Mouse (Mus musculus) midbrain, embryonic 11.5 days (tissue): ENCODE results near the gene Tns2. TPM values are rescaled to one million over a fixed set of nuclear protein-coding genes. Genes with fewer than 3 reads are reported as not detected.

ENCODE experiments used
- ATAC-seq: fragments of 200-750 bp; cut with Nextera tagmentation; 2 replicates; pipeline ENCODE4 v1.8.0; 2017; ENCODE audit warnings: moderate TSS enrichment, moderate library complexity; ENCODE audit not compliant: low FRiP score
- DNase-seq: peaks from one replicate; pipeline ENCODE4 v3.0.0; 2015; ENCODE audit warnings: low spot score; ENCODE audit errors: missing footprints
- H3K27ac ChIP-seq: fragments of 300-500 bp; sonication (generic); 2 replicates; pipeline ENCODE4 v1.5.1; 2014; ENCODE audit warnings: low read depth, low read length
- H3K27me3 ChIP-seq: fragments of 300-500 bp; sonication (generic); 2 replicates; pipeline ENCODE4 v1.6.1; 2014; ENCODE audit warnings: mild to moderate bottlenecking, low read length, moderate library complexity, mixed read lengths; ENCODE audit not compliant: control insufficient read depth, insufficient read depth
- H3K36me3 ChIP-seq: fragments of 300-500 bp; sonication (generic); 2 replicates; pipeline ENCODE4 v1.6.1; 2014; ENCODE audit warnings: mild to moderate bottlenecking, low read length, moderate library complexity, mixed read lengths; ENCODE audit not compliant: control insufficient read depth, insufficient read depth
- H3K4me1 ChIP-seq: fragments of 300-500 bp; sonication (generic); 2 replicates; pipeline ENCODE4 v1.6.1; 2014; ENCODE audit warnings: low read length; ENCODE audit not compliant: control insufficient read depth, insufficient read depth
- H3K4me2 ChIP-seq: fragments of 300-500 bp; sonication (generic); 2 replicates; pipeline ENCODE4 v1.6.1; 2014; ENCODE audit warnings: mild to moderate bottlenecking, moderate library complexity
- H3K4me3 ChIP-seq: fragments of 300-500 bp; sonication (generic); 2 replicates; pipeline ENCODE4 v1.5.1; 2014; ENCODE audit warnings: low read depth, low read length
- H3K9ac ChIP-seq: fragments of 300-500 bp; sonication (generic); 2 replicates; pipeline ENCODE4 v1.6.1; 2014; ENCODE audit warnings: low read length
- H3K9me3 ChIP-seq: fragments of 300-500 bp; sonication (generic); 2 replicates; pipeline ENCODE4 v1.6.1; 2016; ENCODE audit warnings: low read length; ENCODE audit not compliant: control insufficient read depth
- WGBS: fragments of 180-500 bp; shearing (Covaris S2); extraction: QIAGEN DNeasy Blood & Tissue Kit; methylation state at CpG from one replicate; pipeline ENCODE4 v1.1.7; 2014; 5-methylcytosine and 5-hydroxymethylcytosine counted together
- polyA plus RNA-seq: library from polyadenylated mRNA; unstranded; fragments of >200 nt; fragmentation: Nextera tagmentation; extraction: Ambion mirVana; gene quantifications from 2 replicates; pipeline ENCODE4 v1.2.1, GENCODE M21; 2014

Tns2 gene
- polyA plus RNA-seq, 1 experiment from 2014 or later: 7.5 TPM

DNA sequence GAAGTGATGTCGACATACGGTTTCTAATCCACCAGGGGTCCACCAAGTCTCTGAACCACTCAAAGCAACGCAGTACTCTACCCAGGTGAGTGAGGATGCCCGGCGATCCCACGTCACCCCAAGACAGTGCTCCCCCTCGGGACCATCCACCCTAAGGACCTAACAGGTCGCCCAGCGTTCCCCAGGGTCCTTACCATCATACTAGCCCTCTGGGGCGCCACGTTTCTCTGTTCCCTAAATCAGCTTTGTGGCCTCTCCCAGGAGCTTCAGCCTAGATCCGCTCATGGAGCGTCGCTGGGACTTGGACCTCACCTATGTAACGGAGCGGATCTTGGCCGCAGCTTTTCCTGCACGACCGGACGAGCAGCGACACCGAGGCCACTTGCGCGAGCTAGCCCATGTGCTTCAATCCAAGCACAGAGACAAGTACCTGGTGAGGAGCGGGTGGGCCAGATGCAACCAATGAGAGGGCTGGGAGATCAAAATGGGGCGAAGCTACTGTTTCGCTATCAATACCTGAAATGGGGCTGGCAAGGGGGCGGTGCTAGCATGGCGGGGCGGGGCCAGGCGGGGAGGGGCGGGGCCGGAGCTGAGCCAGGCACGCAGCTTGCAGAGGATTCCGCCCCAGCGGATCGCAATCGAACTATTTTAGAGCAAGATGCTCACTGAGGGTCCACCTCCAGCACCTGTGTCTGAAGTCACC is 6.7 kb downstream of the Tns2 start:
- ATAC-seq (no peak), DNase-seq (peak; percentile 84)
- peak overlapping the region; percentile 49 for H3K4me2 ChIP-seq
- no peak overlapping the region for H3K27ac ChIP-seq
- 0 out of 2 replicates have a peak overlapping the region, but pooled peaks have one; percentile 29 for H3K9ac ChIP-seq
- no peaks in the 10 kb centered on the region for H3K36me3 ChIP-seq
- H3K27me3 ChIP-seq: peaks cover 31% of the 10 kb centered on the region
- no peaks in the 10 kb centered on the region for H3K9me3 ChIP-seq
- peaks cover 21% of the 10 kb centered on the region; the same call in 1 of the 2 replicates for H3K4me1 ChIP-seq
- WGBS: 6% methylated on average over 38 of the region's 38 CpGs
- H3K4me3 ChIP-seq: peak overlapping the region; percentile 26

DNA sequence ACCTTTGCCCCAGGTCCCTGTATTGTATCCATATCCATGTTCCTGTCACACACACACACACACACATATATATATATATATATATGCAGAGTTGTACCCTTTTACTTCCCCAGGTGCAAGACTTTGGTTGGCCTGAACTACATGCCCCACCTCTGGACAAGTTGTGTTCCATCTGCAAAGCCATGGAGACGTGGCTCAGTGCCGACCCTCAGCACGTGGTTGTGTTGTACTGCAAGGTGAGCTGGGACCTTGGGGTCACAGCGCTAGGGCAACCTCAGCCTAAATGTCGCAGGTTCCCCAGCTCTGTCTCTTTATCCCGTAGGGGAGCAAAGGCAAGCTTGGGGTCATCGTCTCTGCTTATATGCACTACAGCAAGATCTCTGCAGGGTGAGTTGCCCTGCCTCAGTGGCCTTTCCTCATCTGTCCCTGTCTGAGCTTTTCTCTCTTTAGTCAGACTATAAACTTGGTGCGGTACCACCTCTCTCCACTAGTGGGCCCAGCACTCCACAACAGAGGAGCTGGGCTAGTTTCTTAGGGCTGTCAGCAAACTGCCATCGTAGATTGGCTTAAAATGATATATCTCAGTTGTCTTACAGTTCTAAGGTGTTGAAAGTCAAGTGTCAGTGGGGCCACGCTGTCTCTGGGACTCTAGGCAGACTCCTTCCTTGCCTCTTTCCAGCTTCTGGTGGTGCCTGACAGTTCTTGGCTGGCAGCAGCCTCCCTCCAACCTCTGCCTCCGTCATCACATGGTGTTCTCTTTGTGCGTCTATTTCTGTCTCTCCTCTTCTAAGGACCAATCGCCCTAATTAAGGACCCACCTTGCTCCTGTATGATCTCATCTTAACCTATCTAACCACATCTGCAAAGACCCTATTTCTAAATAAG is 7.7 kb downstream of the Tns2 start:
- Histone ChIP-seq H3K4me2 (no peak overlapping the region), H3K4me3 (no peak overlapping the region), H3K27ac (no peak overlapping the region), H3K4me1 (peaks cover 16% of the 10 kb centered on the region; the same call in 1 of the 2 replicates), H3K9me3 (no peaks in the 10 kb centered on the region), H3K27me3 (peaks cover 28% of the 10 kb centered on the region), H3K9ac (no peak overlapping the region), H3K36me3 (no peaks in the 10 kb centered on the region)
- DNase-seq: peak; percentile 96
- no peak for ATAC-seq
- WGBS: 37% methylated on average over 13 of the region's 13 CpGs

DNA sequence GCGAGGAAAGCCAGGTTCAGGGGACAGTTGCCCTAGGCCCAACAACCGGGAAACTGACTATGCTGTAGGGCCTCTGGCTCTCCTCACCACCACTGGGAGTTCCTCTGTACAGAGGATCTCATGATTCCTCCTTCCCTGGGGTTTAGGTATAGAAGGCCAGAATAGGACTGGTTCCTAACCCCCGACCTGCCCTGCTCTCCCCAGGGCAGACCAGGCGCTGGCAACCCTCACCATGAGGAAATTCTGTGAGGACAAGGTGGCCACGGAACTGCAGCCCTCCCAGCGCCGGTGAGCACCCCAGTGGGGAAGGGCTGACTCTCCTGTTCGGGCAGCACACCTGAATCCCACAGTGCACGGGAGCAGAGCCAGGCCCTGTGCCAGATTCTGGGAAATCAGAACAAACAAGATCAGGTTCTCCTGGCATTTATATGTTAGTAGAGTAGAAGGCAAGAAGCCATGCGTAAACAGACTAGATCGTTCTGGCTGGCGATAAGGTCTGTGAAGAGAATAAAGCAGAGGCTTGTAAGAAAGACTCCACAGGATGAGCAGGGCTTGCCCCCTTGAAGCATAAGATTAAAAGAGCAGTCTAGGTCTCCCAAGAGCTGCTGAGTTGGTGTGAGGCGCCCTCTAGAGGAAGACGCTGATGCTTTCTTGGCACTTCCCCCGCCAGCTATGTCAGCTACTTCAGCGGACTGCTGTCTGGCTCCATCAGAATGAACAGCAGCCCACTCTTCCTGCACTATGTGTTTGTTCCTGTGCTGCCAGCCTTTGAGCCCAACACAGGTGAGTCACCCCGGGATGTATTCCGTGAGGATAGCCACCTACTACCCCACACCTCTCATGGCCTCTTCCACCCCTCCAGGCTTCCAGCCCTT is 8.7 kb downstream of the Tns2 start:
- Histone ChIP-seq H3K36me3 (no peaks in the 10 kb centered on the region), H3K4me3 (no peak overlapping the region), H3K9me3 (no peaks in the 10 kb centered on the region), H3K27me3 (peaks cover 28% of the 10 kb centered on the region), H3K4me2 (no peak overlapping the region), H3K27ac (no peak overlapping the region), H3K9ac (no peak overlapping the region), H3K4me1 (peaks cover 10% of the 10 kb centered on the region; the same call in 1 of the 2 replicates)
- 49% methylated on average over 18 of the region's 18 CpGs for WGBS
- ATAC-seq: 0 out of 2 replicates have a peak, but pooled peaks have one; percentile 22
- DNase-seq: peak; percentile 93

DNA sequence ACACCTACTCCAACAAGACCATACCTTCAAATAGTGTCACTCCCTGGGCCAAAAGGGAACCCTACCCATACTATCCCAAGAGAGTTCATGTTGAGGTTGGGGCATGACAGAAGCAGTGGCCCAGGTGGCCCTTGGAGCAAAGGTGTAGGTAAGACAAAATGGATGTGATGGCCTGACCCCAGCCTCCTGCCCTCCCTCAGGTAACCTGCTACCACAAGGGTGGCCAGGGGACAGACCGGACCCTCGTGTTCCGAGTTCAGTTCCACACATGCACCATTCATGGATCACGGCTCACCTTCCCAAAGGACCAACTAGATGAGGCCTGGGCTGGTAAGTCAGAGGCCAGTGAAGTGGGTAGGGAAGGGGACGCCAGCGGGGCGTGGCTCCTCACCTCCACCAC is 10.1 kb downstream of the Tns2 start:
- WGBS: 95% methylated on average over 7 of the region's 7 CpGs
- Histone ChIP-seq H3K9ac (no peak overlapping the region), H3K4me2 (no peak overlapping the region), H3K27me3 (peaks cover 25% of the 10 kb centered on the region), H3K9me3 (no peaks in the 10 kb centered on the region), H3K4me3 (no peak overlapping the region), H3K4me1 (peaks cover 7% of the 10 kb centered on the region; the same call in 1 of the 2 replicates), H3K27ac (no peak overlapping the region), H3K36me3 (no peaks in the 10 kb centered on the region)
- ATAC-seq (no peak), DNase-seq (no peak)

DNA sequence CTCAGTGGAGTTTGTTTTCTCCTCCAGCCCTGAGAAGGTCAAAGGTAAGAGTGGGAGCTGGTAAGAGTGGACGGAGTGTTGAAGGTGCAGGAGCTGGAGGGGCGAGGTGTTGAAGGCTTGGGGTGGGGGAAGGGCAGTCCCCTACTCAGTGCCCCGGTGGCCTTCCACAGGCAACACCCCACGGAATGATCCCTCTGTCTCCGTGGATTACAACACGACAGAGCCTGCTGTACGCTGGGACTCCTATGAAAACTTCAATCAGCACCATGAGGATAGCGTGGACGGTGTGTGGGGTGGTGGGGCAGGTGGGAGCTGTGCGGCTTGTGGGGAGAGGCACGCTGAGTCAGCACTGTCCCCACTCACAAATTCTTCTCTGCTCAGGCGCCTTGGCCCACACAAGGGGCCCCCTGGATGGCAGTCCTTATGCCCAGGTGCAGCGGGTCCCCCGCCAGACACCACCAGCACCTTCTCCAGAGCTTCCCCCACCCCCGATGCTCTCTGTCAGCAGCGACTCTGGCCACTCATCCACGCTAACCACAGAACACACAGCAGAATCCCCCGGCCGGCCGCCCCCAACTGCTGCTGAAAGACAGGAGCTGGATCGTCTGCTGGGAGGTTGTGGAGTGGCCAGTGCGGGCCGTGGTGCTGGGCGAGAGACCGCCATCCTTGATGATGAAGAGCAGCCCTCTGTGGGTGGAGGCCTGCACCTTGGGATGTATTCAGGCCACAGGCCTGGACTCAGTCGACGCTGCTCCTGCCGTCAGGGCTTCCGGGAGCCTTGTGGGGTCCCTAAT is 10.7 kb downstream of the Tns2 start:
- Histone ChIP-seq H3K27ac (no peak overlapping the region), H3K4me2 (no peak overlapping the region), H3K27me3 (peaks cover 19% of the 10 kb centered on the region), H3K9ac (no peak overlapping the region), H3K36me3 (no peaks in the 10 kb centered on the region), H3K9me3 (no peaks in the 10 kb centered on the region), H3K4me1 (peaks cover 7% of the 10 kb centered on the region; the same call in 1 of the 2 replicates), H3K4me3 (no peak overlapping the region)
- DNase-seq: no peak
- WGBS: 77% methylated on average over 29 of the region's 29 CpGs
- no peak for ATAC-seq

DNA sequence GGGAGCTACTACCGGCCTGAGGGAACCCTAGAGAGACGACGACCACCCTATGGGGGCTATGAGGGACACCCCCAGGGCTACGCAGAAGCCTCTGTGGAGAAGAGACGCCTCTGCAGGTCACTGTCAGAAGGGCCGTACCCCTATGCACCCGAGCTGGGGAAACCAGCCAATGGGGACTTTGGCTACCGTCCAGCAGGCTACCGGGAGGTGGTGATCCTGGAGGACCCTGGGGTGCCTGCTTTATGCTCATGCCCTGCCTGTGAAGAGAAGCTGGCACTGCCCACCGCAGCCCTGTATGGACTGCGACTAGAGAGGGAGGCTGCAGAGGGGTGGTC is 11.2 kb downstream of the Tns2 start:
- peaks cover 14% of the 10 kb centered on the region for H3K27me3 ChIP-seq
- H3K27ac ChIP-seq: no peak overlapping the region
- peaks cover 7% of the 10 kb centered on the region; the same call in 1 of the 2 replicates for H3K4me1 ChIP-seq
- no peak for DNase-seq
- H3K9ac ChIP-seq: no peak overlapping the region
- 84% methylated on average over 11 of the region's 11 CpGs for WGBS
- no peak for ATAC-seq
- no peaks in the 10 kb centered on the region for H3K36me3 ChIP-seq
- H3K4me2 ChIP-seq: no peak overlapping the region
- H3K9me3 ChIP-seq: no peaks in the 10 kb centered on the region
- no peak overlapping the region for H3K4me3 ChIP-seq

DNA sequence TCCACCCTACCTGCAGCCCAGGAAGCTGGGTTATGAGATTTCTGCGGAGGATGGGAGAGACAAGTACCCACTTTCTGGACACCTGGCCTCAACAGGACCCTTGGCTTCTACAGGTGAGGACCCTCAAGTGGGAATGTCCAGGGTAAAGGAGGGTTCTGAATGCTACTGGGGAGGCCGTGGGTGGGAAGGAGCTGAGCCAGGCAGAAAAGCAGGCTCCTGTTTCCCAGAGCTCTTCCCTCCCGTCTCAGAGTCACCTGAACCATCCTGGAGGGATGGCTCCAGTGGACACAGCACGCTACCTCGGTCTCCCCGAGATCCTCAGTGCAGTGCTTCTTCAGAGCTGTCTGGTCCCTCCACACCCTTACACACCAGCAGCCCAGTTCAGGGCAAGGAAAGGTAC is 12.0 kb downstream of the Tns2 start:
- 94% methylated on average over 6 of the region's 6 CpGs for WGBS
- Histone ChIP-seq H3K9me3 (no peaks in the 10 kb centered on the region), H3K9ac (no peak overlapping the region), H3K4me1 (peaks cover 3% of the 10 kb centered on the region; the same call in 1 of the 2 replicates), H3K4me3 (no peak overlapping the region), H3K36me3 (no peaks in the 10 kb centered on the region), H3K4me2 (no peak overlapping the region), H3K27ac (no peak overlapping the region), H3K27me3 (peaks cover 6% of the 10 kb centered on the region)
- no peak for ATAC-seq
- no peak for DNase-seq

DNA sequence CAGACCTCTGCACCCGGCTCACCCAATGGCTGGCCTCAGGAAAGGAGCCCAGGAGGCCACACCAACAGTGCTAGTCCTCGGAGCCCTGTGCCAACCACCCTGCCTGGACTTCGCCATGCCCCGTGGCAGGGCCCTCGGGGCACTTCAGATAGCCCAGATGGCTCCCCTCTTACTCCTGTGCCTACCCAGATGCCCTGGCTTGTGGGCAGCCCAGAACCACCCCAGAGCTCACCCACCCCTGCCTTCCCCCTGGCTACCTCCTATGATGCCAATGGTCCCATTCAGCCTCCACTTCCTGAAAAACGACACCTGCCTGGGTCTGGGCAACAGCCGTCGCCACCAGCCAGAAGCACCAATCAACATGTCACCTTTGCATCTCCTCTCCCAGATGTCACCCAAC is 12.6 kb downstream of the Tns2 start:
- Histone ChIP-seq H3K4me2 (no peak overlapping the region), H3K36me3 (no peaks in the 10 kb centered on the region), H3K4me1 (no peaks in the 10 kb centered on the region), H3K9me3 (no peaks in the 10 kb centered on the region), H3K27ac (no peak overlapping the region), H3K4me3 (no peak overlapping the region), H3K9ac (no peak overlapping the region), H3K27me3 (no peaks in the 10 kb centered on the region; the same call in 1 of the 2 replicates)
- DNase-seq (no peak), ATAC-seq (no peak)
- 87% methylated on average over 8 of the region's 8 CpGs for WGBS
